Mouse (Mus musculus): ENCODE measurements around the gene Dab1. TPM values are rescaled to one million over a fixed set of nuclear protein-coding genes. Genes with fewer than 3 reads are reported as not detected.

Gene Dab1
- total and polyA plus RNA-seq, 2 experiments: 0.02 to 0.09 TPM

GRCm38 (mm10) chr4:103677195-103677594, 58.0 kb downstream of the Dab1 start:
- H3K27ac ChIP-seq (replicated peaks; ENCODE audit: insufficient read depth, low read depth, low read length): no peak overlapping the region
- WGBS: 33% methylated on average over 1 of the region's 1 CpGs
- H3K9ac ChIP-seq (ENCODE audit: low read depth, low read length): no peak overlapping the region
- H3K27me3 ChIP-seq (ENCODE audit: control insufficient read depth, insufficient read depth, low read length): no peaks in the 10 kb centered on the region
- H3K36me3 ChIP-seq (ENCODE audit: control insufficient read depth, insufficient read depth, low read length): no peaks in the 10 kb centered on the region
- no peak for TF ChIP-seq CTCF (IDR thresholded peaks at IDR 0.05; ENCODE audit: low read depth, low read length)
- no peak for TF ChIP-seq POLR2A (IDR thresholded peaks at IDR 0.05; ENCODE audit: extremely low read depth, insufficient read depth, low read length)
- peaks cover 2% of the 10 kb centered on the region; the same call in 1 of the 2 replicates for H3K4me1 ChIP-seq (ENCODE audit: control insufficient read depth, insufficient read depth, low read length)
- H3K4me3 ChIP-seq (ENCODE audit: insufficient read depth, low read depth, low read length): no peak overlapping the region
- peak; percentile 51 for DNase-seq (ENCODE audit: extremely low read depth, low read depth, low spot score)
- no peaks in the 10 kb centered on the region for H3K79me2 ChIP-seq (ENCODE audit: control insufficient read depth, insufficient read depth, low read length)

GRCm38 (mm10) chr4:103678501-103678900, 59.3 kb downstream of the Dab1 start:
- Histone ChIP-seq H3K36me3 (ENCODE audit: control insufficient read depth, insufficient read depth, low read length) (no peaks in the 10 kb centered on the region), H3K27ac (replicated peaks; ENCODE audit: insufficient read depth, low read depth, low read length) (no peak overlapping the region), H3K9ac (ENCODE audit: low read depth, low read length) (no peak overlapping the region), H3K27me3 (ENCODE audit: control insufficient read depth, insufficient read depth, low read length) (no peaks in the 10 kb centered on the region), H3K4me3 (ENCODE audit: insufficient read depth, low read depth, low read length) (no peak overlapping the region), H3K4me1 (ENCODE audit: control insufficient read depth, insufficient read depth, low read length) (peaks cover 2% of the 10 kb centered on the region; the same call in 1 of the 2 replicates), H3K79me2 (ENCODE audit: control insufficient read depth, insufficient read depth, low read length) (no peaks in the 10 kb centered on the region)
- DNase-seq (ENCODE audit: extremely low read depth, low read depth, low spot score): no peak
- 91% methylated on average over 6 of the region's 6 CpGs for WGBS
- TF ChIP-seq POLR2A (IDR thresholded peaks at IDR 0.05; ENCODE audit: extremely low read depth, insufficient read depth, low read length) (no peak), CTCF (IDR thresholded peaks at IDR 0.05; ENCODE audit: low read depth, low read length) (no peak)

GRCm38 (mm10) chr4:103685136-103685535, 66.0 kb downstream of the Dab1 start:
- Histone ChIP-seq H3K36me3 (ENCODE audit: control insufficient read depth, insufficient read depth, low read length) (no peaks in the 10 kb centered on the region), H3K9ac (ENCODE audit: low read depth, low read length) (no peak overlapping the region), H3K27ac (replicated peaks; ENCODE audit: insufficient read depth, low read depth, low read length) (no peak overlapping the region), H3K4me1 (ENCODE audit: control insufficient read depth, insufficient read depth, low read length) (no peaks in the 10 kb centered on the region), H3K4me3 (ENCODE audit: insufficient read depth, low read depth, low read length) (no peak overlapping the region), H3K79me2 (ENCODE audit: control insufficient read depth, insufficient read depth, low read length) (no peaks in the 10 kb centered on the region), H3K27me3 (ENCODE audit: control insufficient read depth, insufficient read depth, low read length) (no peaks in the 10 kb centered on the region)
- TF ChIP-seq POLR2A (IDR thresholded peaks at IDR 0.05; ENCODE audit: extremely low read depth, insufficient read depth, low read length): no peak
- no peak for TF ChIP-seq CTCF (IDR thresholded peaks at IDR 0.05; ENCODE audit: low read depth, low read length)
- WGBS: 83% methylated on average over 4 of the region's 4 CpGs
- no peak for DNase-seq (ENCODE audit: extremely low read depth, low read depth, low spot score)

- Histone ChIP-seq H3K36me3 (ENCODE audit: control insufficient read depth, insufficient read depth, low read length) (no peaks in the 10 kb centered on the region), H3K4me1 (ENCODE audit: control insufficient read depth, insufficient read depth, low read length) (no peaks in the 10 kb centered on the region), H3K27me3 (ENCODE audit: control insufficient read depth, insufficient read depth, low read length) (no peaks in the 10 kb centered on the region; the same call in 1 of the 2 replicates), H3K79me2 (ENCODE audit: control insufficient read depth, insufficient read depth, low read length) (no peaks in the 10 kb centered on the region), H3K27ac (replicated peaks; ENCODE audit: insufficient read depth, low read depth, low read length) (no peak overlapping the region), H3K9ac (ENCODE audit: low read depth, low read length) (no peak overlapping the region), H3K4me3 (ENCODE audit: insufficient read depth, low read depth, low read length) (no peak overlapping the region)
- TF ChIP-seq POLR2A (IDR thresholded peaks at IDR 0.05; ENCODE audit: extremely low read depth, insufficient read depth, low read length) (no peak), CTCF (IDR thresholded peaks at IDR 0.05; ENCODE audit: low read depth, low read length) (no peak)
- DNase-seq (ENCODE audit: extremely low read depth, low read depth, low spot score): no peak
- WGBS: 68% methylated on average over 3 of the region's 3 CpGs
Observed at GRCm38 (mm10) chr4:103691717-103692116, 72.6 kb downstream of the Dab1 start.

- Histone ChIP-seq H3K4me1 (ENCODE audit: control insufficient read depth, insufficient read depth, low read length) (no peaks in the 10 kb centered on the region), H3K79me2 (ENCODE audit: control insufficient read depth, insufficient read depth, low read length) (no peaks in the 10 kb centered on the region), H3K27me3 (ENCODE audit: control insufficient read depth, insufficient read depth, low read length) (no peaks in the 10 kb centered on the region; the same call in 1 of the 2 replicates), H3K4me3 (ENCODE audit: insufficient read depth, low read depth, low read length) (no peak overlapping the region), H3K27ac (replicated peaks; ENCODE audit: insufficient read depth, low read depth, low read length) (no peak overlapping the region), H3K9ac (ENCODE audit: low read depth, low read length) (no peak overlapping the region), H3K36me3 (ENCODE audit: control insufficient read depth, insufficient read depth, low read length) (no peaks in the 10 kb centered on the region)
- no peak for DNase-seq (ENCODE audit: extremely low read depth, low read depth, low spot score)
- TF ChIP-seq POLR2A (IDR thresholded peaks at IDR 0.05; ENCODE audit: extremely low read depth, insufficient read depth, low read length) (no peak), CTCF (IDR thresholded peaks at IDR 0.05; ENCODE audit: low read depth, low read length) (no peak)
- 40% methylated on average over 4 of the region's 4 CpGs for WGBS
Observed at GRCm38 (mm10) chr4:103699755-103700154, 80.6 kb downstream of the Dab1 start.

GRCm38 (mm10) chr4:103700392-103700791, 81.2 kb downstream of the Dab1 start:
- H3K4me1 ChIP-seq (ENCODE audit: control insufficient read depth, insufficient read depth, low read length): no peaks in the 10 kb centered on the region
- WGBS: 59% methylated on average over 6 of the region's 6 CpGs
- no peaks in the 10 kb centered on the region; the same call in 1 of the 2 replicates for H3K27me3 ChIP-seq (ENCODE audit: control insufficient read depth, insufficient read depth, low read length)
- no peak overlapping the region for H3K4me3 ChIP-seq (ENCODE audit: insufficient read depth, low read depth, low read length)
- no peak for DNase-seq (ENCODE audit: extremely low read depth, low read depth, low spot score)
- no peaks in the 10 kb centered on the region for H3K36me3 ChIP-seq (ENCODE audit: control insufficient read depth, insufficient read depth, low read length)
- no peaks in the 10 kb centered on the region for H3K79me2 ChIP-seq (ENCODE audit: control insufficient read depth, insufficient read depth, low read length)
- H3K27ac ChIP-seq (replicated peaks; ENCODE audit: insufficient read depth, low read depth, low read length): no peak overlapping the region
- no peak for TF ChIP-seq CTCF (IDR thresholded peaks at IDR 0.05; ENCODE audit: low read depth, low read length)
- TF ChIP-seq POLR2A (IDR thresholded peaks at IDR 0.05; ENCODE audit: extremely low read depth, insufficient read depth, low read length): no peak
- H3K9ac ChIP-seq (ENCODE audit: low read depth, low read length): no peak overlapping the region
